Mouse (Mus musculus) heart, embryonic 10.5 days (tissue): ENCODE data around the gene Grb2. TPM values are rescaled to one million over a fixed set of nuclear protein-coding genes. Genes with fewer than 3 reads are reported as not detected.
A peak's percentile ranks its signal among the peaks of the same experiment; 100 is the strongest.

ENCODE experiments used
- DNase-seq: peaks from one replicate; pipeline ENCODE4 v3.0.0-alpha.2; 2017; ENCODE audit warnings: low spot score
- H3K27ac ChIP-seq: fragments of 300-500 bp; sonication (generic); 2 replicates; pipeline ENCODE4 v1.5.1; 2016; ENCODE audit warnings: mild to moderate bottlenecking
- H3K27me3 ChIP-seq: fragments of 300-500 bp; sonication (generic); 2 replicates; pipeline ENCODE4 v1.6.1; 2016; ENCODE audit warnings: mild to moderate bottlenecking; ENCODE audit not compliant: poor library complexity, insufficient read depth, severe bottlenecking
- H3K36me3 ChIP-seq: fragments of 300-500 bp; sonication (generic); 2 replicates; pipeline ENCODE4 v1.6.1; 2016; ENCODE audit warnings: mild to moderate bottlenecking, moderate library complexity
- H3K4me1 ChIP-seq: fragments of 300-500 bp; sonication (generic); 2 replicates; pipeline ENCODE4 v1.6.1; 2016; ENCODE audit warnings: mild to moderate bottlenecking
- H3K4me3 ChIP-seq: fragments of 300-500 bp; sonication (generic); 2 replicates; pipeline ENCODE4 v1.5.1; 2016; ENCODE audit warnings: mild to moderate bottlenecking, moderate library complexity
- H3K9me3 ChIP-seq: fragments of 300-500 bp; sonication (generic); 2 replicates; pipeline ENCODE4 v1.6.1; 2016; ENCODE audit warnings: mild to moderate bottlenecking, moderate library complexity
- WGBS: fragments of 180-500 bp; shearing (Covaris S2); methylation state at CpG from one replicate; pipeline ENCODE4 v1.1.7; 2016; 5-methylcytosine and 5-hydroxymethylcytosine counted together
- polyA plus RNA-seq: library from polyadenylated mRNA; unstranded; fragments of >200 nt; fragmentation: Nextera tagmentation; extraction: Ambion mirVana; gene quantifications from 2 replicates; pipeline ENCODE4 v1.2.1, GENCODE M21; 2016

The Grb2 gene
- polyA plus RNA-seq, result 78.4 and 107 TPM in 2 replicates

DNA sequence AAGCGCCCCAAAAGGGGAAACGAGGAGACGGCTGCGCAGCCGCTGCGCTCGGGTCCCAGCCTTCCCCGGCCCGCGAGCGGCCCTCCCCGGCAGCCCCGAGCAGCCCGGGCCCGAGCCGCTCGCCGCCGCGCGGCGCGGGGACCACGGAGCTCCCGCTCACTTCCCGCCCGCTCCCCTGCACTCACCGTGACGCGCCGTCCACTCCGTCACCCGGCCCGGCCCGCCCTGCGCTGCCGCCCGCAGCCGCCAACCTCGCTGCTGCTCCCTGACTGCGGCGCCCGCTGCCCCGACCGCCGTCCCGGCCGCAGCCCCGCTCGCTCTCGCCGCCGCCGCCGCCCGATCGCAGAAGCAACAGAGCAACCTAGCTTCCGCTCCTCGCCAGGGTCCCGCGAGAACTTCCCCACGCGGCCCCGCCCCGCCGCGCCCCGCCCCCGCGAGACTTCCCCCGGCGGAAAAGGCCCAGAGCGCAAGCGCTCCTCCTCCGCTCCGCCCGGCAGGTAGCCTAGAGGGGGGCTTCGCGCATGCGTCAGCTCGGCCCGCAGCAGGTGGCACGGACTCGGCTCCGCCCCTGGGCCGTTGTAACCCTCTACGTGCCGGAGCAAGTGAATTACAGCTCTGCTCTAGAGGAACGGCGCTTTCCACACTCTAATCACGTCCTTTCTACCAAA, at the start of gene Grb2:
TSS of gene Grb2 (minus strand) at position 389 of the 668 bp plus-strand sequence.
- DNase-seq, result peak; percentile 98
- under 1% methylated on average over 83 of the region's 91 CpGs for WGBS
- Histone ChIP-seq H3K9me3 (no peaks in the 10 kb centered on the region), H3K4me1 (peaks cover 41% of the 10 kb centered on the region), H3K27ac (peak within 1 kb of the TSS; percentile 97), H3K27me3 (no peaks in the 10 kb centered on the region), H3K36me3 (0 out of 2 replicates have a peak, but pooled peaks cover 2% of the 10 kb centered on the region), H3K4me3 (peak within 1 kb of the TSS; percentile 99)

DNA sequence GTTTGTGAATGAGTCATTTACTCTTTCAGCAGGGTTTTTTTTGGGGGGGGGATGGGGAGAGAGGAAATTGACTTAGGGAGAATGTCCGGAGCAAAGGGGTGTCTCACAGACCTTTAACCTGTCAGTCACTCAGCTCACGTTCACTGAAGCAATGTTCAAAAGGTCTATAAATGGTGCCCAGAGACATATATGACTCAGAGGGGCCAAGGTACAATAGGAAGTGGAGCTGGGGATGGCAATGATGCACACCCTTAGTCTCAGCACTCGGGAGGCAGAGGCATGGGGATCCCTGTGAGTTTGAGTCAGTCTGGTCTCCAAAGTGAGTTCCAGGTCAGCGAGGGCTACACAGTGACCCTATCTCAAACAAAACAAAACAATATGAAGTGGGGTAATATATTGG, 45.1 kb upstream of the Grb2 start:
- H3K36me3 ChIP-seq, result no peaks in the 10 kb centered on the region
- no peaks in the 10 kb centered on the region for H3K27me3 ChIP-seq
- H3K27ac ChIP-seq, result no peak overlapping the region
- no peak for DNase-seq
- 68% methylated on average over 4 of the region's 4 CpGs for WGBS
- H3K4me1 ChIP-seq, result no peaks in the 10 kb centered on the region
- no peaks in the 10 kb centered on the region for H3K9me3 ChIP-seq
- H3K4me3 ChIP-seq, result no peak overlapping the region

DNA sequence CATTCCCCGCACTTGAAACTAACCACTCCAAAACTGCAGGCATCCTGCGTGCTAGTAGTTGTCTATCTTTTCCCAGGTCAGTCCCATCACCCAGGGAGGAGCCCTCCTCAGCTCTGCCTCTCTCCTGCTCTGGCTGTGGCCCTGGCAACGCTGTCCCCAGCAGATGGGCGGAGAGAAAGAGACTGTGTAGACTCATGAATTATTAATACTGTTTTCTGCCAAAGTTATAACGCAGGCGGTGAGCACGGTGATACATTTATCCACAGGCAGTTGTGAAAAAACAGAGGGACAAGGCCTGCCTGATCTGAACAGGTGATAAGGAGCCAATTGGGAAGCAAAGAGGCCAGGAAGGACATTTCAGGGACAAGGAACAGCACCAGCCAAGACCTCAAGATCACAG, 44.3 kb upstream of the Grb2 start:
- Histone ChIP-seq H3K27ac (no peak overlapping the region), H3K4me3 (no peak overlapping the region), H3K36me3 (no peaks in the 10 kb centered on the region), H3K27me3 (no peaks in the 10 kb centered on the region), H3K9me3 (no peaks in the 10 kb centered on the region), H3K4me1 (no peaks in the 10 kb centered on the region)
- WGBS, result 77% methylated on average over 7 of the region's 7 CpGs
- DNase-seq, result no peak

DNA sequence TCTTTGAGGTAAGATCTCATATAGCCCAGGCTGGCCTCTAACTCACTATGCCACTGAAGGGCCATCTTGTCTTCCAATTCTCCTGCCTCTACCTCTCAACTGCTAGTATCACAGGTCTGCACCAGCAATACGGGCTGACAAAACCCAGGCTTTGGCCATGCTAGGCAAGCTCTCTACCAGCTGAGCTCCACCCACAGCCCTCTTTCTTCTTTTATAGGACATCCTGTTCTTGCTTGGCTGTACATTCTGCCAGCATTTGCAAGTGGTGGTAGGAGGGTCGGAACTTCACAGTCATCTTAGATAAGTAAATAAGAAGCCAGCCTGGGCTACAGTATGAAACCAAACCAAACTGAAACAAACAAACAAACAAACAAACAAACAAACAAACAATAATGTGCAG, 43.3 kb upstream of the Grb2 start:
- Histone ChIP-seq H3K27me3 (no peaks in the 10 kb centered on the region), H3K4me3 (no peak overlapping the region), H3K4me1 (no peaks in the 10 kb centered on the region; the same call in 1 of the 2 replicates), H3K36me3 (no peaks in the 10 kb centered on the region), H3K9me3 (no peaks in the 10 kb centered on the region), H3K27ac (no peak overlapping the region)
- no peak for DNase-seq
- 58% methylated on average over 2 of the region's 2 CpGs for WGBS

DNA sequence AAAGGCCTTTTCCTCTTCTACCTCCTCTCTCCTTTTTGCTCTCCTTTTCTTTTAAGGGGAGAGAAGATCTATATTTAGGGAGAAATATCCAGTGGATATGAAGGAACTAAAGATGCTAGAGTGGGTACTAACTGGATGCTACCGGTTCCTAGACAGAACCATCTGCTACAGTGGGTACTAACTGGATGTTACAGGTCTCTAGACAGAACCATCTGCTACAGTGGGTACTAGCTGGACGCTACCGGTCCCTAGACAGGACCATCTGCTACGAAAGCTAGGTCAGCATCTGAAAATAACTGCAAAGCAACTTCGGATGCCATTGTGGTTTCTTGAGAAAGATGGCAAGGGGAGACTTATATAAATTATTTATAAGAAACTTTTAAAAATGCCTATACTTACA, 41.4 kb upstream of the Grb2 start:
- no peak overlapping the region for H3K4me3 ChIP-seq
- H3K27ac ChIP-seq, result no peak overlapping the region
- H3K4me1 ChIP-seq, result no peaks in the 10 kb centered on the region; the same call in 1 of the 2 replicates
- no peaks in the 10 kb centered on the region for H3K27me3 ChIP-seq
- no peak for DNase-seq
- H3K9me3 ChIP-seq, result no peaks in the 10 kb centered on the region
- H3K36me3 ChIP-seq, result no peaks in the 10 kb centered on the region
- WGBS, result 86% methylated on average over 5 of the region's 5 CpGs

GRCm38 (mm10) chr11:115747351-115747750, 39.0 kb upstream of the Grb2 start:
- Histone ChIP-seq H3K27ac (peak overlapping the region; percentile 64; the same call in 1 of the 2 replicates), H3K36me3 (no peaks in the 10 kb centered on the region), H3K4me3 (peak overlapping the region; percentile 45), H3K4me1 (no peaks in the 10 kb centered on the region; the same call in 1 of the 2 replicates), H3K27me3 (no peaks in the 10 kb centered on the region; the same call in 1 of the 2 replicates), H3K9me3 (no peaks in the 10 kb centered on the region)
- WGBS, result 12% methylated on average over 14 of the region's 15 CpGs
- DNase-seq, result no peak

- Histone ChIP-seq H3K27me3 (no peaks in the 10 kb centered on the region; the same call in 1 of the 2 replicates), H3K27ac (peak overlapping the region; percentile 64; the same call in 1 of the 2 replicates), H3K36me3 (no peaks in the 10 kb centered on the region), H3K4me1 (no peaks in the 10 kb centered on the region; the same call in 1 of the 2 replicates), H3K9me3 (no peaks in the 10 kb centered on the region), H3K4me3 (peak overlapping the region; percentile 45; the same call in 1 of the 2 replicates)
- no peak for DNase-seq
- 38% methylated on average over 8 of the region's 8 CpGs for WGBS
Observed at GRCm38 (mm10) chr11:115746762-115747161, 38.4 kb upstream of the Grb2 start.

DNA sequence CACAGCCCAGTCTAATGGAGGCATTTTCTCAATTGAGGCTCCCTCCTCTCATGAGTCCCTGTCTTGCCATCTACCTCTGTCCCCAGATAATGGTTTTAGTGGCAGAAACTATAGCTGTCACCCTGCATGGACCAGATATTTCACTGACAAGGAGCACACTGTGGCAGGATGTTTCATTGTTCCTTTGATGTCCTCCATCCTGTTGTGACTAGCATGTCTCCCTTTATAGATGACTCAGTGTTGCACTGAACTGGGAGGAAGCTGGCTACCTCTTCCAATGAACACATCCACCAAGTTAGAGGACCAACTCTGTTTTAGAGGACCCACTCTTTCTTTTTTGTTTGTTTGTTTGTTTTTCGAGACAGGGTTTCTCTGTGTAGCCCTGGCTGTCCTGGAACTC, 37.7 kb upstream of the Grb2 start:
- no peak overlapping the region for H3K27ac ChIP-seq
- no peak overlapping the region for H3K4me3 ChIP-seq
- H3K4me1 ChIP-seq, result no peaks in the 10 kb centered on the region; the same call in 1 of the 2 replicates
- no peak for DNase-seq
- no peaks in the 10 kb centered on the region for H3K36me3 ChIP-seq
- H3K9me3 ChIP-seq, result no peaks in the 10 kb centered on the region
- 69% methylated on average over 1 of the region's 1 CpGs for WGBS
- no peaks in the 10 kb centered on the region; the same call in 1 of the 2 replicates for H3K27me3 ChIP-seq

DNA sequence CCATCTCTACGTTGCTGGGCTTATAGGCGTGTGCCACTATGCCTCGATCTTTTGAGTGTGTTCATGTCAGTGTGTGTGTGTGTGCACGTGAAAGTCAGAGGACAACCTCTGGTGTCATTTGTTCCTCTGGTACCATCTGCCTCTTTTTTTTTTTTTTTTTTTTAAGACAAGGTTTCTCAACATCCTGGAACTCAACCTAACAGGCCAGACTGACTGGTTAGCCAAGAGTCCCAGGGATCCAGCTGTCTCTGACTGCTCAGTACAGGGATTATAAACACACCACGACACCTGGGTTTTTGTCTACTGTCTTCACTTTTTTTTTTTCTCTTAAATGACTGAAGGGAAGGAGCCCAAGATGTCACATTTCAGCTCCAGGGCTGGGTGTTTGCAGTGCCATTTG, 36.0 kb upstream of the Grb2 start:
- DNase-seq, result no peak
- H3K36me3 ChIP-seq, result no peaks in the 10 kb centered on the region

GRCm38 (mm10) chr11:115742926-115743325, 34.5 kb upstream of the Grb2 start:
- WGBS, result 82% methylated on average over 9 of the region's 9 CpGs
- no peaks in the 10 kb centered on the region; the same call in 1 of the 2 replicates for H3K27me3 ChIP-seq
- no peaks in the 10 kb centered on the region for H3K36me3 ChIP-seq
- no peak for DNase-seq
- no peak overlapping the region for H3K27ac ChIP-seq
- H3K4me1 ChIP-seq, result peaks cover 11% of the 10 kb centered on the region
- no peak overlapping the region for H3K4me3 ChIP-seq
- H3K9me3 ChIP-seq, result no peaks in the 10 kb centered on the region

More for the DNA sequence above, 36.0 kb upstream of the Grb2 start:
- Histone ChIP-seq H3K27me3 (no peaks in the 10 kb centered on the region; the same call in 1 of the 2 replicates), H3K9me3 (no peaks in the 10 kb centered on the region), H3K27ac (no peak overlapping the region), H3K4me3 (no peak overlapping the region), H3K4me1 (no peaks in the 10 kb centered on the region; the same call in 1 of the 2 replicates)
- 79% methylated on average over 5 of the region's 5 CpGs for WGBS

GRCm38 (mm10) chr11:115741070-115741469, 32.7 kb upstream of the Grb2 start:
- no peak overlapping the region for H3K4me3 ChIP-seq
- no peaks in the 10 kb centered on the region for H3K36me3 ChIP-seq
- no peaks in the 10 kb centered on the region for H3K9me3 ChIP-seq
- H3K27me3 ChIP-seq, result no peaks in the 10 kb centered on the region; the same call in 1 of the 2 replicates
- WGBS, result 89% methylated on average over 11 of the region's 11 CpGs
- H3K4me1 ChIP-seq, result peaks cover 15% of the 10 kb centered on the region
- DNase-seq, result no peak
- H3K27ac ChIP-seq, result no peak overlapping the region

GRCm38 (mm10) chr11:115738275-115738885, 30.0 kb upstream of the Grb2 start:
- H3K36me3 ChIP-seq, result no peaks in the 10 kb centered on the region
- peaks cover 23% of the 10 kb centered on the region for H3K4me1 ChIP-seq
- H3K27ac ChIP-seq, result peak overlapping the region; percentile 4
- no peaks in the 10 kb centered on the region for H3K9me3 ChIP-seq
- H3K4me3 ChIP-seq, result no peak overlapping the region
- WGBS, result 37% methylated on average over 13 of the region's 13 CpGs
- DNase-seq, result no peak
- no peaks in the 10 kb centered on the region for H3K27me3 ChIP-seq

DNA sequence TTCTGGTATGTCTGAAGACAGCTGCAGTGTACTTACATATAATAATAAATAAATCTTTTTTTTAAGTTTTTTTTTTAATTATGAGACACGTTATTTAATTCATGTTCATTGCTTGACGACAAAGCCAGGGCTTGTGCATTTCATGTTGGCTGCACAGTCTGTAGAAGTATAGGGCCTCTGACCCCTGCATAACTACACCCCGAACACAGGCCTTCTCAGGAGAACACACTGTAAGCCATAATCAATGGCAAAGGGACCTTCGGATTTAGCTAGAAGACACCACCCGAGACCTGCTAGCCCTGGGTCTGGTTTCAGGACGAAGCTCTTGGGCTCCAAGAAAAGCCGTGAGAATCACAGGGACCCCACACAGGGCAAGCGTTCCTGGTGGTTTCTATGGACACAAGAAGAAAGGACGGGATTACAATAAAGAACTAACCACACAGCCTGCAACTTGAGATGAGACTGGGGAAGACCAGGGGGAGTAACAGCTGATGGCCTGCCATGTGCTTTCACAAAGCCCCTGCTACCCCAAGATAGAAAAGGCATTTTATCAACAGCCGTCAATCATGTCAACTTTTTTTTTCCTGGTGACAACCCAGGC, 29.3 kb upstream of the Grb2 start:
- no peak for DNase-seq
- Histone ChIP-seq H3K27ac (peak overlapping the region; percentile 4; the same call in 1 of the 2 replicates), H3K36me3 (no peaks in the 10 kb centered on the region), H3K4me3 (no peak overlapping the region), H3K4me1 (peaks cover 23% of the 10 kb centered on the region), H3K27me3 (no peaks in the 10 kb centered on the region), H3K9me3 (no peaks in the 10 kb centered on the region)
- 60% methylated on average over 10 of the region's 10 CpGs for WGBS
